Mouse (Mus musculus) heart, embryonic 12.5 days (tissue): Measurements from ENCODE around the gene Rybp. TPM values are rescaled to one million over a fixed set of nuclear protein-coding genes. Genes with fewer than 3 reads are reported as not detected.

Experiments used
- ATAC-seq: fragments of 200-750 bp; cut with Nextera tagmentation; 2 replicates; pipeline ENCODE4 v1.8.0; 2017; ENCODE audit warnings: moderate TSS enrichment, moderate library complexity; ENCODE audit not compliant: insufficient number of reproducible peaks, low FRiP score
- H3K27ac ChIP-seq: fragments of 300-500 bp; sonication (generic); 2 replicates; pipeline ENCODE4 v1.5.1; 2016; ENCODE audit warnings: mild to moderate bottlenecking, moderate library complexity; ENCODE audit not compliant: poor library complexity, severe bottlenecking
- H3K27me3 ChIP-seq: fragments of 300-500 bp; sonication (generic); replicated peaks from 2 replicates; pipeline ENCODE4 v1.6.1; 2016; ENCODE audit warnings: mild to moderate bottlenecking, moderate library complexity
- H3K36me3 ChIP-seq: fragments of 300-500 bp; sonication (generic); 2 replicates; pipeline ENCODE4 v1.6.1; 2016; ENCODE audit warnings: mild to moderate bottlenecking, moderate library complexity
- H3K4me1 ChIP-seq: fragments of 300-500 bp; sonication (generic); replicated peaks from 2 replicates; pipeline ENCODE4 v1.6.1; 2016; ENCODE audit warnings: mild to moderate bottlenecking
- H3K4me2 ChIP-seq: fragments of 300-500 bp; sonication (generic); 2 replicates; pipeline ENCODE4 v1.6.1; 2016; ENCODE audit warnings: mild to moderate bottlenecking, moderate library complexity
- H3K4me3 ChIP-seq: fragments of 300-500 bp; sonication (generic); 2 replicates; pipeline ENCODE4 v1.5.1; 2016; ENCODE audit warnings: mild to moderate bottlenecking
- H3K9ac ChIP-seq: fragments of 300-500 bp; sonication (generic); 2 replicates; pipeline ENCODE4 v1.6.1; 2016; ENCODE audit warnings: mild to moderate bottlenecking, moderate library complexity
- H3K9me3 ChIP-seq: fragments of 300-500 bp; sonication (generic); replicated peaks from 2 replicates; pipeline ENCODE4 v1.6.1; 2016; ENCODE audit warnings: mild to moderate bottlenecking, moderate library complexity
- WGBS: fragments of 180-500 bp; shearing (Covaris S2); methylation state at CpG from one replicate; pipeline ENCODE4 v1.1.7; 2016; 5-methylcytosine and 5-hydroxymethylcytosine counted together
- polyA plus RNA-seq: library from polyadenylated mRNA; unstranded; fragments of >200 nt; fragmentation: Nextera tagmentation; extraction: Ambion mirVana; gene quantifications from 2 replicates; pipeline ENCODE4 v1.2.1, GENCODE M21; 2016

Gene Rybp
- polyA plus RNA-seq, 1 experiment from 2014 or later, result 18.0 TPM

DNA sequence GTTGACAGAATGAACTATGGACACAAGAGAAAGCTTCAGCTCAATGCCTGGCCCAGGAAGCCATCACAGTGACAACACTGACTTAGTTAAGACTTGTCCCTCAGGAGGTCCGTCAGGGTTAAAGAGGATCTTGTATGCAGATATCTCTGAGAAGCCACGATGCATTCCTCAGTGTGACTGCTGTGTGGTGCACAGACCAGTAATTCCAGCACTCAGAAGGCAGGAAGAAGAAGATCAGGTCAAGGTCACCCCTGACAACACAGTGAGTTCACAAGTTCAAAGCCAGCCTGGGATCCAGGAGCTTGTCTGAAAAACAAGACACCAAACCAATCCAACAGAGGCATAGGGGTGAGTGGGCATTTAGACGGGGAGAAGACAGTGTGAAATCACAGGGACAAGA lies 67.3 kb downstream of the Rybp start:
- Histone ChIP-seq H3K36me3 (no peaks in the 10 kb centered on the region), H3K27me3 (no peaks in the 10 kb centered on the region), H3K4me2 (no peak overlapping the region), H3K9me3 (no peaks in the 10 kb centered on the region), H3K4me1 (peaks cover 71% of the 10 kb centered on the region), H3K9ac (no peak overlapping the region), H3K27ac (no peak overlapping the region), H3K4me3 (no peak overlapping the region)
- 53% methylated on average over 3 of the region's 3 CpGs for WGBS
- no peak for ATAC-seq

DNA sequence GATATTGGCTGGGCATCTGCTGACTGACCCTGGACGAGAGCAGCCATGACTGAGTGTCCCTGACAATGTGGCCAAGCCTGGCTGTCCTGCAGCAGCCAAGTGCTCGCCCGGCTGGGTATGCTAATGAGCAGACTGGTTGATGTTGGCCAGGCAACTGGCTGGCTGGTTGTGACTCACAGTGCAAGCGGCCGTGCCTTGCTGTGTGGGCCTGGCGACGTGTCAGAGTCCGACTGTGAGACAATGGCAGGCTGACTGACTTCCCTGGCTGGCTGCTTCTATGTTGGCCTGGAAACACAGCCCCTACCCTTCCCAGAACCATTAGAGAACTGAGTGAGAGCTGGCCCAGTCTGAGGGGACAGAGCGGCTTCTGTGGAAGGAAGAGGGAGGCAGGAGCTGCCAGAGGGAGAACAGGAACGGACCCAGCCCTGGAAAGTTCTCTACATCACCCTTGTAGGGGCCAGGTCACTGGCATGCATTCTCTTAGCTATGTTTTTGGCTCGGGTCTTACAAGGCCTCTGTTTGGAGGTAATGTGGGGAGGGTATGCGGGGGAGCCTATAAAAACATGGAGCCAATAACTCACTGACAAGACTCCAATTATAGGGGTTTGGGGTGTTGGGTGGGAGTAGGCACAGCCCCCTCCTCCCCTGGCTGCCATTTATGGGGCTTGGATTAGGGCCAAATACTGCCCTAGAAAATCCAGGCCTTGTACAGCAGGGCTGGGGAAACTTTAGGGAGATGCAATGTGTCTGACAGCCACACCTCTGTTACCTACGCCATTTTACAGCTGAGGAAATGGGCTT lies 68.5 kb downstream of the Rybp start:
- no peak overlapping the region for H3K4me3 ChIP-seq
- 42% methylated on average over 13 of the region's 13 CpGs for WGBS
- no peaks in the 10 kb centered on the region for H3K9me3 ChIP-seq
- H3K9ac ChIP-seq, result no peak overlapping the region
- H3K4me1 ChIP-seq, result peaks cover 83% of the 10 kb centered on the region
- no peak overlapping the region for H3K4me2 ChIP-seq
- no peak for ATAC-seq
- H3K36me3 ChIP-seq, result no peaks in the 10 kb centered on the region
- peak overlapping the region; percentile 45 for H3K27ac ChIP-seq
- H3K27me3 ChIP-seq, result no peaks in the 10 kb centered on the region

- H3K36me3 ChIP-seq, result no peaks in the 10 kb centered on the region
- peaks cover 95% of the 10 kb centered on the region for H3K4me1 ChIP-seq
- H3K27me3 ChIP-seq, result no peaks in the 10 kb centered on the region
- no peaks in the 10 kb centered on the region for H3K9me3 ChIP-seq
- H3K9ac ChIP-seq, result no peak overlapping the region
- H3K4me2 ChIP-seq, result no peak overlapping the region
- no peak overlapping the region for H3K27ac ChIP-seq
- H3K4me3 ChIP-seq, result no peak overlapping the region
- WGBS, result 80% methylated on average over 8 of the region's 8 CpGs
- ATAC-seq, result no peak
Measured at GRCm38 (mm10) chr6:100217507-100217906, 69.8 kb downstream of the Rybp start.

DNA sequence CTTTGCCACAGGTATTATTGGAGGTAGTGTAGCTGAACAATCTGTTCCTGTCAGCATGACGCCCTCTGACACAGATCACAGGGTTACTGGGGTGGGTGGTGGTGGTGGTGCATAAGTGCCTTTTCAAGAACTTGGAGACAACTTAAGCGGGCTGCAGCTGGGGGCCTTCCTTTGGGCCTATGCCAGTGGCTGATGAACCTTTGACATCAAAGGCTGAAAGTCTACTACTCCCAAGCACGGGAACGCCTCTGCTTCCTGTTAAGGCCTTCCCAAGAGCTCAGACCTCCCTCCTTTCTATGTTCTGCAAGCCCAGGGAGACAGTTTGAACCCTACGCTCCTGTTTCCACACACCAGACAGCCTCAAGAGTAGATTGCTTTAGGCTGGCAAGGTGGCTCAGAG lies 70.3 kb downstream of the Rybp start:
- Histone ChIP-seq H3K27me3 (no peaks in the 10 kb centered on the region), H3K4me3 (no peak overlapping the region), H3K27ac (no peak overlapping the region), H3K4me1 (peaks cover 97% of the 10 kb centered on the region), H3K9me3 (no peaks in the 10 kb centered on the region), H3K4me2 (no peak overlapping the region), H3K36me3 (no peaks in the 10 kb centered on the region), H3K9ac (no peak overlapping the region)
- 55% methylated on average over 5 of the region's 5 CpGs for WGBS
- ATAC-seq, result no peak

DNA sequence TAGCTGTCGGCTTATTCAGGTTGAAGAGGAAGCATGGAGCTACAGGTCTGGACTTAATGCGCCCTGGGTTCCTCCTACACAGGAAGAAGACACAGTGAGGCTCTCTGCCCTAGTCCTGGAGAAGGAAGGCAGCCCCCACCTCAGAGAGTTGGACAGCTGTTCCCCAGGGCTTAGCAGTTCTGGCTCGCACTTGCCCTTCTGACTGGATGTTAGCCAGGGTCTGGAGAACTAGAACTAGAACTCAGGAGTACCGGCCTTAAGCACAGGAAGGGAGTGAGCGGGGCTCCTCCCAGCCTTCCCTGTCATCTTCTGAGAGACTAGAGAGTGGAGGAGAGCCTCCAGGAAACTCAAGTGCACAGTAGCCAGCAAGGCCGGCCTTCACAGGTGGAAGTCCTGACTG lies 71.5 kb downstream of the Rybp start:
- Histone ChIP-seq H3K36me3 (no peaks in the 10 kb centered on the region), H3K4me3 (no peak overlapping the region), H3K9ac (no peak overlapping the region), H3K9me3 (no peaks in the 10 kb centered on the region), H3K4me2 (no peak overlapping the region), H3K4me1 (peaks cover 86% of the 10 kb centered on the region), H3K27ac (no peak overlapping the region), H3K27me3 (no peaks in the 10 kb centered on the region)
- 48% methylated on average over 6 of the region's 6 CpGs for WGBS
- no peak for ATAC-seq

DNA sequence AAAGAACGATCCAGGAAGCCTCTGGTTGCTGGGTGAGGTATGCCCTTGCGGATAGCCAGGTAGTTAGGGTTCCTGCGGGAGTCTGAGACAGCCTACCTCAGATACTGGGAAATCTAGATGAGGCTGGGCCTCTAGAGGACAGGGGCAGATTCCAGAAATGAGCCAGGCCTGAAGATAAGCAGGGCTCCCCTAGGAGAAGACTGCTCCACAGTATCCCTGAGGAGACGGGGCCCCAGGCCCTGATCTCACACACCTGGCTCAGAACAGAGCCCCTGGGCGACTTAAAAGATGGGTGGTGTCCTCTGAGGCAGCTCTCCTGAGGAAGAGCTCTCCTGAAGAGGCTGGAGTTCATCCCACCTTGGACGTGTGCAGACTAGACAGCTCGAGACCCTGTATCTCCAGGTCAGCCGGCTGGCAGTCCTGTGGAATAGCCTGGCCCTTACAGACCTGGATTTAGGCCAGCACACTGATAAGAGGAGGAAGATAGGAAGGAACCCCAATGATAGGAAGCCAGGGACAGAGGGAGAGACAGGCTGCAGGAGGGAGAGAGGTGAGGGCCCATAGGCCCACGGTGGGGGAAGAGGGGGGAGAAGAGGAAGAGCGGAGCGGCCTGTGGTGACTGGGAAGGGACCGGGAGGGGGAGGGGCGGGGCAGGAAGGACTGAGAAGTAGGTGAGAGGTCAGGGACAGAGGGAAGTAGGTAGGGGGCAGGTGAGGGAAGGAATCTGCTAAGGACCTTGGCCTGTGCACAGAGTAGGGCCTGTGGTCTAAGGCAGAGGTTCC lies 73.0 kb downstream of the Rybp start:
- no peaks in the 10 kb centered on the region for H3K9me3 ChIP-seq
- 24% methylated on average over 13 of the region's 13 CpGs for WGBS
- H3K4me1 ChIP-seq, result peaks cover 72% of the 10 kb centered on the region
- no peaks in the 10 kb centered on the region for H3K27me3 ChIP-seq
- peak; percentile 51; the same call in 1 of the 2 replicates for ATAC-seq
- no peak overlapping the region for H3K4me3 ChIP-seq
- H3K4me2 ChIP-seq, result peak overlapping the region; percentile 27; the same call in 1 of the 2 replicates
- H3K9ac ChIP-seq, result peak overlapping the region; percentile 16; the same call in 1 of the 2 replicates
- H3K27ac ChIP-seq, result no peak overlapping the region
- no peaks in the 10 kb centered on the region for H3K36me3 ChIP-seq

GRCm38 (mm10) chr6:100213596-100213995 lies 73.7 kb downstream of the Rybp start:
- no peaks in the 10 kb centered on the region for H3K9me3 ChIP-seq
- no peak overlapping the region for H3K4me2 ChIP-seq
- no peak overlapping the region for H3K9ac ChIP-seq

DNA sequence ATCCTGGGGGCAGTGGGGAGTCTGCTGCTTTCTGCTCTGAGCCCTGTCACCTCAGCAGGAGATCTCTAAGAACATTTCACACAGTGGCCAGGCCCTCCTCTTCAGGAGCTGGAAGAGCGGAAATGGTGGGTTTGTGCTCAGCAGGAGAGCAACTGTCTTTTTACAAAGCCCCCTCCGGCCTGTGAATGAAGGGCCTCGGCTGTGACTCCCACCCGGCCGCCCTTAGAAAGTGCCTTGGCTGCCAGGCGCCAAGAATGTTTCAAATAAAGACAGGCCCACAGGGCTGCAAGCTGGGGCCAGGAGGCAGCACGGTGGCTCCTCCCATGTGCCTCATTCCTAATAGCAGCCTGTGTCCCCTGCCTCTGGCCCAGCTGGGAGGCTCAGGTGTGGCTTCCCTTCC lies 74.5 kb downstream of the Rybp start:
- WGBS, result 28% methylated on average over 7 of the region's 7 CpGs
- no peak for ATAC-seq
- no peaks in the 10 kb centered on the region for H3K9me3 ChIP-seq

More at GRCm38 (mm10) chr6:100213596-100213995, 73.7 kb downstream of the Rybp start:
- 49% methylated on average over 9 of the region's 9 CpGs for WGBS
- Histone ChIP-seq H3K27ac (no peak overlapping the region), H3K4me1 (peaks cover 65% of the 10 kb centered on the region), H3K36me3 (no peaks in the 10 kb centered on the region), H3K4me3 (no peak overlapping the region), H3K27me3 (no peaks in the 10 kb centered on the region)
- ATAC-seq, result no peak

GRCm38 (mm10) chr6:100211646-100212045 lies 75.6 kb downstream of the Rybp start:
- 59% methylated on average over 3 of the region's 3 CpGs for WGBS
- ATAC-seq, result no peak
- no peak overlapping the region for H3K4me3 ChIP-seq

More for the DNA sequence above, 74.5 kb downstream of the Rybp start:
- H3K9ac ChIP-seq, result 0 out of 2 replicates have a peak overlapping the region, but pooled peaks have one; percentile 25
- no peak overlapping the region for H3K4me3 ChIP-seq
- H3K4me1 ChIP-seq, result peaks cover 58% of the 10 kb centered on the region
- no peak overlapping the region for H3K4me2 ChIP-seq
- no peaks in the 10 kb centered on the region for H3K36me3 ChIP-seq
- H3K27ac ChIP-seq, result no peak overlapping the region
- H3K27me3 ChIP-seq, result 0 out of 2 replicates have a peak, but pooled peaks cover 3% of the 10 kb centered on the region

DNA sequence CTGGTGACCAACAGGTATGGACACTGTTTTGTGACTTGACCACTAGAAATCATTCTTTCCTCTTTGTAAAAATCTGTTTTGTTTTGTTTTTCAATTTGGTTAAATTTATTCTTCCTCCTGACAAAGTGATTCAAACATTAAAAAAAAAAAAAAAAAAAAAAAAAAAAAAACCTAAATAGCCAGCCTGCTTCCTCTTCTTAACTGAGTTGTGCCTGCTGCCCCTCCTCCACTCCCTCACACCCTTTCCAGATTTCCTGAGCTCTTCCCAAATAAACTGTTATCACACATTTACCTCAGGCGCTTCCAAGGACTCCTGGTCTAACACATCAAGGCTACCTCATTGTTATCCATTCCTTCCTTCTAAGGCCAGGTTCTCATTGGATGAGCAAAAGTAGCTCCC lies 76.8 kb downstream of the Rybp start:
- Histone ChIP-seq H3K27ac (no peak overlapping the region), H3K9ac (no peak overlapping the region), H3K4me2 (no peak overlapping the region), H3K27me3 (0 out of 2 replicates have a peak, but pooled peaks cover 3% of the 10 kb centered on the region), H3K9me3 (no peaks in the 10 kb centered on the region), H3K4me1 (peaks cover 54% of the 10 kb centered on the region), H3K36me3 (no peaks in the 10 kb centered on the region), H3K4me3 (no peak overlapping the region)
- WGBS, result 39% methylated on average over 1 of the region's 1 CpGs
- ATAC-seq, result no peak

More at GRCm38 (mm10) chr6:100211646-100212045, 75.6 kb downstream of the Rybp start:
- H3K27me3 ChIP-seq, result 0 out of 2 replicates have a peak, but pooled peaks cover 3% of the 10 kb centered on the region
- H3K4me1 ChIP-seq, result peaks cover 58% of the 10 kb centered on the region
- no peaks in the 10 kb centered on the region for H3K36me3 ChIP-seq
- H3K27ac ChIP-seq, result no peak overlapping the region
- no peak overlapping the region for H3K4me2 ChIP-seq
- H3K9me3 ChIP-seq, result no peaks in the 10 kb centered on the region
- no peak overlapping the region for H3K9ac ChIP-seq

DNA sequence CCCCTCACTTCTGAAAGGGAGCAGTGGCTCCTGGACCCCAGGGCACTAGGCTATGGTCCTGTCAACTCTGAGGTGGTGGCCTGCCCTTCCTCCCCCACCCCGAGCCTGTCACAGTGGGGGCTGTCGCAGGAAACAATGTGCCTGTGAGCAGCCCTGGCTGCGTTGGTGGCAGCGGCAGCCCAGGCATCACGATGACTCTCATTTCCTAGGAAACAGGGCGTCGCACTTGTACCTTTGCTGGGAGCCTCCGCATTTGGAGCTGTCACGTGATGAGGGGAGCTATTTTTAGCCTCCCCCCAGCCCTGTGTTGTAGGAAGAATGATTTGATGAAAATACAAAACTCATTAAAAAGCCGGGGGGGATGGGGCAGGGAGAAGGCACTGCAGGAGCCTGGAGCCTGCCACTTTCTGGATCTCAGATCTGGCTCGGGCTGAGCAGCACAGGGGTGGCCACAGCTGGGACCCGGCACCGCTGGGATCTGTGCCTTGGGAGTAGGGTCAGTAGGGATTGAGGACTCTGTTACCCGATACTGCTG lies 80.5 kb downstream of the Rybp start:
- H3K27ac ChIP-seq, result peak overlapping the region; percentile 58; the same call in 1 of the 2 replicates
- peak overlapping the region; percentile 36; the same call in 1 of the 2 replicates for H3K9ac ChIP-seq
- H3K9me3 ChIP-seq, result 0 out of 2 replicates have a peak, but pooled peaks cover 4% of the 10 kb centered on the region
- H3K27me3 ChIP-seq, result 0 out of 2 replicates have a peak, but pooled peaks cover 3% of the 10 kb centered on the region
- ATAC-seq, result peak; percentile 63
- WGBS, result 2% methylated on average over 14 of the region's 14 CpGs
- H3K4me3 ChIP-seq, result 0 out of 2 replicates have a peak overlapping the region, but pooled peaks have one; percentile 5
- peaks cover 45% of the 10 kb centered on the region for H3K4me1 ChIP-seq
- no peaks in the 10 kb centered on the region for H3K36me3 ChIP-seq
- peak overlapping the region; percentile 60 for H3K4me2 ChIP-seq
